Mouse (Mus musculus): ENCODE data around the gene Abcc9. TPM values are rescaled to one million over a fixed set of nuclear protein-coding genes. Genes with fewer than 3 reads are reported as not detected.

Gene Abcc9
- total RNA-seq, 2 experiments from 2014 or later: 7.3 to 8.5 TPM

- intact Hi-C loops (cut with DNase I): no loop called here
- DNase-seq: no peak
Measured at GRCm38 (mm10) chr6:142634530-142635184, 67.5 kb downstream of the Abcc9 start.

- intact Hi-C loops (cut with DNase I): no loop called here
- no peak for DNase-seq
Measured at GRCm38 (mm10) chr6:142623351-142623750, 78.8 kb downstream of the Abcc9 start.

GRCm38 (mm10) chr6:142616659-142617058 is 85.5 kb downstream of the Abcc9 start:
- DNase-seq: no peak
- intact Hi-C loops (cut with DNase I): no loop called here

- DNase-seq: peak; percentile 26
- intact Hi-C loops (cut with DNase I): no loop called here
Measured at GRCm38 (mm10) chr6:142614324-142614723, 87.8 kb downstream of the Abcc9 start.

GRCm38 (mm10) chr6:142612366-142612765 is 89.7 kb downstream of the Abcc9 start:
- intact Hi-C loops (cut with DNase I): no loop called here
- no peak for DNase-seq

GRCm38 (mm10) chr6:142609401-142610373 is 92.4 kb downstream of the Abcc9 start:
- DNase-seq: no peak
- intact Hi-C loops (cut with DNase I): no loop called here

- intact Hi-C loops (cut with DNase I): no loop called here
Measured at GRCm38 (mm10) chr6:142607080-142607479, 95.0 kb downstream of the Abcc9 start.

GRCm38 (mm10) chr6:142602772-142603171 is 99.3 kb downstream of the Abcc9 start:
- DNase-seq: no peak
- intact Hi-C loops (cut with DNase I): no loop called here

More at GRCm38 (mm10) chr6:142607080-142607479, 95.0 kb downstream of the Abcc9 start:
- no peak for DNase-seq

- intact Hi-C loops (cut with DNase I): no loop called here
- DNase-seq: no peak
Measured at GRCm38 (mm10) chr6:142578831-142579230, 123.3 kb downstream of the Abcc9 start.

- intact Hi-C loops (cut with DNase I): no loop called here
- DNase-seq: no peak
Measured at GRCm38 (mm10) chr6:142577801-142578200, 124.3 kb downstream of the Abcc9 start.

- intact Hi-C loops (cut with DNase I): no loop called here
Measured at GRCm38 (mm10) chr6:142572876-142573275, 129.2 kb downstream of the Abcc9 start.

GRCm38 (mm10) chr6:142571629-142572360 is 130.3 kb downstream of the Abcc9 start:
- DNase-seq: no peak
- intact Hi-C loops (cut with DNase I): no loop called here

More at GRCm38 (mm10) chr6:142572876-142573275, 129.2 kb downstream of the Abcc9 start:
- no peak for DNase-seq

- intact Hi-C loops (cut with DNase I): no loop called here
- peak; percentile 51 for DNase-seq
Measured at GRCm38 (mm10) chr6:142571055-142571618, 131.0 kb downstream of the Abcc9 start, which contains the start of gene Kcnj8. Gene Kcnj8, minus strand, starts transcription at chr6:142571614.

GRCm38 (mm10) chr6:142570046-142570770 is 131.9 kb downstream of the Abcc9 start:
- DNase-seq: no peak

GRCm38 (mm10) chr6:142568713-142569357 is 133.3 kb downstream of the Abcc9 start:
- no peak for DNase-seq

More at GRCm38 (mm10) chr6:142570046-142570770, 131.9 kb downstream of the Abcc9 start:
- intact Hi-C loops (cut with DNase I): no loop called here

GRCm38 (mm10) chr6:142567452-142567851 is 134.7 kb downstream of the Abcc9 start:
- no peak for DNase-seq
- intact Hi-C loops (cut with DNase I): no loop called here

More at GRCm38 (mm10) chr6:142568713-142569357, 133.3 kb downstream of the Abcc9 start:
- intact Hi-C loops (cut with DNase I): no loop called here

GRCm38 (mm10) chr6:142564746-142565145 is 137.4 kb downstream of the Abcc9 start:
- intact Hi-C loops (cut with DNase I): no loop called here
- DNase-seq: no peak

GRCm38 (mm10) chr6:142561151-142561550 is 141.0 kb downstream of the Abcc9 start:
- intact Hi-C loops (cut with DNase I): no loop called here
- DNase-seq: no peak
